Mouse (Mus musculus): ENCODE results near the gene Myo18b. TPM values are rescaled to one million over a fixed set of nuclear protein-coding genes. Genes with fewer than 3 reads are reported as not detected.

Gene Myo18b
- polyA plus RNA-seq (2016; fragmentation: Nextera tagmentation; extraction: Ambion mirVana) = 1.8 and 2.1 TPM in 2 replicates

DNA sequence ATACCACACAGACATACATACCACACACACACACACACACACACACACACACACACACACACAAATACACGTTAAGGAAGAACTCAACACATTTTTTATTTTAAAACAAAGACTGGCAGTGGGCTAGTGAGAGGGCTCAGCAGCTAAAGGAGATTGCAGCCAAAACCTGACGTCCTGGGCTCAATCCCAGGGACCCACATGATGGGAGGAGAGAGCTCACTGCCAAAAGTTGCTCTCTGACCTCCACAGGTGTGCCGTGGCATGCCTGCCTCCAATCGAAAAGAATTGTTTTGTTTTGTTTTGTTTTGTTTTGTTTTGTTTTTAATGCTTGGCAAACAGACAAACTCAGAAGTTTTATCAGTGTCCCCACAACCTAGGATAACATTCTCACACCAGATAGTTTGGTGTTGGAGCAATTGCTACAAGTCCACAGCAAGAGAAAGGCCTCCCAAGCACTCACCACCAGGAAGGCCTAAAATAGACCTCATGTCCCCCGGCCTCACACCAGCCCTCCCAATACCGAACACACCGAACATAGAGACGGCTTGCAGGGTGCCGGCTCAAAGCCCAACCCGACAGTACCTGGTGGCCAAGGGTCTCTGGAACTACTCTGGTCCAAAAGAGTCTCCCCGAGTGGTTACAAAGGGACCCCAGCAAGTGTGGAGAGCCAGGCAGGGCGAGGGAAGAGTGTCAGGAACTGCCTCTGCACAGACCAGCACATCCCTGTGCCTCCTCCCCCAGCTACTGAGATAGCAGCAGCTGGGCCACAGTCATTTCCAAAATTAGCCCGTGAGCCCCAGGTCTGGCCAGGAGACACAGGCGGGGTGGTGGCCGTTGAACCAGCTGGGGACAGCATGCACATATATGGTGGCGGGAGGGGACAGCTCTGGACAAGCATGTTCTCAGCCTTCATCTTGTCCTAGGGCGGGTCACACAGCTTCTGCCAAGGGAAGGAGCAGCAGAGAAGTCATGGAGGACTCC lies at the start of gene Myo18b:
Gene Myo18b, minus strand, starts transcription at position 689 of the 981 bp plus-strand sequence.
- no peak within 1 kb of the TSS for H3K4me3 ChIP-seq
- no peak within 1 kb of the TSS for H3K9ac ChIP-seq (replicated peaks)
- WGBS = 82% methylated on average over 17 of the region's 17 CpGs
- ATAC-seq (ENCODE audit: low FRiP score, low read depth) = no peak
- H3K4me2 ChIP-seq (replicated peaks) = no peak within 1 kb of the TSS
- no peaks in the 10 kb centered on the region for H3K36me3 ChIP-seq
- no peak within 1 kb of the TSS for H3K27ac ChIP-seq (replicated peaks)
- no peaks in the 10 kb centered on the region for H3K27me3 ChIP-seq
- no peaks in the 10 kb centered on the region for H3K4me1 ChIP-seq
- no peaks in the 10 kb centered on the region for H3K9me3 ChIP-seq

GRCm38 (mm10) chr5:112945925-112946324 lies 49.8 kb upstream of the Myo18b start:
- 81% methylated on average over 7 of the region's 7 CpGs for WGBS

DNA sequence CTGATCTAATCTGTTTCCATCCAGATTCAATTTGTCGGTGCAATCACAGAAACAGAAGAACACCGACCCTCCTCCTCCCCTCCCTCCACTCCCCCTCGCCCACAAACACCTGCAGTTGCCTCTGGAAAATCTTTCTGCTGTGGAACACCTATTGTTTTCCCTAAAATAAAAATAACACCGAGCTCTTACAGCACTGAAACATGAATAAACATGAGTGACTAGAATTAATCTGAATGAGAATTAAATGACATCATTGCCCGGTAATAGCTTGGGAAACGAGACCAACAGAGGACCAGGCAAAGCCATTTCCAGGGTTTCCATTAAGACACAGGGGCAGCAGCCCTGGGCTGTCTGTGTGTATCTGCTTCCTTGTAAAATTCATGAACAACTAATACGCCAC lies 46.1 kb upstream of the Myo18b start:
- Histone ChIP-seq H3K4me3 (no peak overlapping the region), H3K27ac (replicated peaks) (no peak overlapping the region), H3K4me2 (replicated peaks) (no peak overlapping the region), H3K27me3 (no peaks in the 10 kb centered on the region), H3K4me1 (peaks cover 9% of the 10 kb centered on the region), H3K36me3 (0 out of 2 replicates have a peak, but pooled peaks cover 4% of the 10 kb centered on the region), H3K9ac (replicated peaks) (no peak overlapping the region), H3K9me3 (no peaks in the 10 kb centered on the region)
- no peak for ATAC-seq (ENCODE audit: low FRiP score, low read depth)
- WGBS = 50% methylated on average over 7 of the region's 7 CpGs

More at GRCm38 (mm10) chr5:112945925-112946324, 49.8 kb upstream of the Myo18b start:
- H3K9ac ChIP-seq (replicated peaks) = no peak overlapping the region
- 0 out of 2 replicates have a peak, but pooled peaks cover 4% of the 10 kb centered on the region for H3K36me3 ChIP-seq
- H3K27me3 ChIP-seq = no peaks in the 10 kb centered on the region
- no peak overlapping the region for H3K4me3 ChIP-seq
- H3K9me3 ChIP-seq = no peaks in the 10 kb centered on the region
- H3K4me2 ChIP-seq (replicated peaks) = no peak overlapping the region
- H3K4me1 ChIP-seq = peaks cover 9% of the 10 kb centered on the region
- H3K27ac ChIP-seq (replicated peaks) = no peak overlapping the region
- no peak for ATAC-seq (ENCODE audit: low FRiP score, low read depth)

- Histone ChIP-seq H3K4me1 (peaks cover 9% of the 10 kb centered on the region), H3K9ac (replicated peaks) (no peak overlapping the region), H3K36me3 (0 out of 2 replicates have a peak, but pooled peaks cover 4% of the 10 kb centered on the region), H3K4me3 (no peak overlapping the region), H3K4me2 (replicated peaks) (no peak overlapping the region), H3K9me3 (no peaks in the 10 kb centered on the region), H3K27ac (replicated peaks) (no peak overlapping the region), H3K27me3 (no peaks in the 10 kb centered on the region)
- no peak for ATAC-seq (ENCODE audit: low FRiP score, low read depth)
- WGBS = 93% methylated on average over 12 of the region's 12 CpGs
These were observed 44.8 kb upstream of the Myo18b start for GRCm38 (mm10) chr5:112941001-112941400.

DNA sequence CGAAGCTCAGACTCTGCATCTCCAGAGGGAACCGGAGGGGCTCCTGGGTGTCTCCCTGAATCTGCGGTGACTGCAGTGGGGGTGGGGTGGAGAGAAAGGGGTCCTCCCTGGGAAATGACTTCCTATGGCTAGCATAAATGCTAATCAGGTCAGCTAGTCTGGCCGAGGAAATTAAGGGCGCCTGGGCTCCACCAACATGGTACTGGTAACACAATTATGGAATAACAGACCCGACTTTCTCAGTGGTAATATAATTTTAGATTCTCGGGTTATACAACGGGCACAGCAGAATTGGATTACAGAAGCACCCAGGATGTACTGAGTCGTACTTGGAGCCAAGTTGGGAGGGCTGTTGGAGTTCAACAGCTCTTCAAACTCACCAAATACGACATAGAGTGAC lies 40.5 kb upstream of the Myo18b start:
- Histone ChIP-seq H3K4me3 (no peak overlapping the region), H3K4me1 (peaks cover under 1% of the 10 kb centered on the region; the same call in 1 of the 2 replicates), H3K9ac (replicated peaks) (no peak overlapping the region), H3K27ac (replicated peaks) (no peak overlapping the region), H3K27me3 (no peaks in the 10 kb centered on the region), H3K36me3 (0 out of 2 replicates have a peak, but pooled peaks cover 6% of the 10 kb centered on the region), H3K4me2 (replicated peaks) (no peak overlapping the region), H3K9me3 (no peaks in the 10 kb centered on the region)
- no peak for ATAC-seq (ENCODE audit: low FRiP score, low read depth)
- 87% methylated on average over 10 of the region's 10 CpGs for WGBS

- WGBS = 89% methylated on average over 8 of the region's 8 CpGs
- no peak overlapping the region for H3K4me2 ChIP-seq (replicated peaks)
- no peak for ATAC-seq (ENCODE audit: low FRiP score, low read depth)
- H3K27me3 ChIP-seq = no peaks in the 10 kb centered on the region
- no peak overlapping the region for H3K9ac ChIP-seq (replicated peaks)
- no peak overlapping the region for H3K27ac ChIP-seq (replicated peaks)
- 0 out of 2 replicates have a peak, but pooled peaks cover 3% of the 10 kb centered on the region for H3K36me3 ChIP-seq
- H3K4me1 ChIP-seq = no peaks in the 10 kb centered on the region
- H3K9me3 ChIP-seq = no peaks in the 10 kb centered on the region
- H3K4me3 ChIP-seq = no peak overlapping the region
These were observed 39.3 kb upstream of the Myo18b start for GRCm38 (mm10) chr5:112935436-112935835.

- WGBS = 89% methylated on average over 11 of the region's 11 CpGs
These were observed 36.9 kb upstream of the Myo18b start for GRCm38 (mm10) chr5:112932878-112933567.

DNA sequence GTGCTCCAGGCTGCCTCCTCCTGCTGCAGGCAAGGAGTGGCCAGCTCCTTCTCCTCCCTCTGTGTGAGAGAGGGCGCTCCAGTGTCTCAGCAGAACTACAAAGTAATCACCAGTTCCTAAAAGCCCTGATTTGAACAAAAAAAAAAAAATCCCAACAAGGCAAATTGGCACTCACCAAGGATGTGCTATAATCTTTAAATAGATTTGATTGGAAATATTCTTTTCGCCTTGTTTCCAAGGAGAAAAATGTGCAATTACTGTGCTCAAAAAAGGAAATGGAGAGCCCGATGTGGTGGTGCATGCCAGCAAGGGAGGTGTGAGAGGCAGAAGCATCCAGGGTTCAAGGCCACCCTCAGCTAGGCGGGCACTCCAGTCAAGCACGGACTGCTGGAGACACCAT lies 35.7 kb upstream of the Myo18b start:
- no peaks in the 10 kb centered on the region for H3K27me3 ChIP-seq
- H3K9me3 ChIP-seq = no peaks in the 10 kb centered on the region
- H3K36me3 ChIP-seq = 0 out of 2 replicates have a peak, but pooled peaks cover 3% of the 10 kb centered on the region
- no peak for ATAC-seq (ENCODE audit: low FRiP score, low read depth)
- 83% methylated on average over 5 of the region's 5 CpGs for WGBS
- H3K9ac ChIP-seq (replicated peaks) = no peak overlapping the region
- peaks cover 4% of the 10 kb centered on the region; the same call in 1 of the 2 replicates for H3K4me1 ChIP-seq
- H3K4me2 ChIP-seq (replicated peaks) = no peak overlapping the region
- H3K27ac ChIP-seq (replicated peaks) = no peak overlapping the region
- H3K4me3 ChIP-seq = no peak overlapping the region

More at GRCm38 (mm10) chr5:112932878-112933567, 36.9 kb upstream of the Myo18b start:
- Histone ChIP-seq H3K27ac (replicated peaks) (no peak overlapping the region), H3K4me3 (no peak overlapping the region), H3K27me3 (no peaks in the 10 kb centered on the region), H3K9ac (replicated peaks) (no peak overlapping the region), H3K4me1 (peaks cover 4% of the 10 kb centered on the region; the same call in 1 of the 2 replicates), H3K4me2 (replicated peaks) (no peak overlapping the region), H3K9me3 (no peaks in the 10 kb centered on the region), H3K36me3 (0 out of 2 replicates have a peak, but pooled peaks cover 3% of the 10 kb centered on the region)
- no peak for ATAC-seq (ENCODE audit: low FRiP score, low read depth)

GRCm38 (mm10) chr5:112928201-112928881 lies 32.2 kb upstream of the Myo18b start:
- Histone ChIP-seq H3K9me3 (no peaks in the 10 kb centered on the region), H3K4me3 (no peak overlapping the region), H3K27me3 (no peaks in the 10 kb centered on the region), H3K36me3 (no peaks in the 10 kb centered on the region), H3K27ac (replicated peaks) (no peak overlapping the region), H3K9ac (replicated peaks) (no peak overlapping the region), H3K4me1 (peaks cover 4% of the 10 kb centered on the region; the same call in 1 of the 2 replicates), H3K4me2 (replicated peaks) (no peak overlapping the region)
- WGBS = 49% methylated on average over 10 of the region's 10 CpGs
- ATAC-seq (ENCODE audit: low FRiP score, low read depth) = no peak

DNA sequence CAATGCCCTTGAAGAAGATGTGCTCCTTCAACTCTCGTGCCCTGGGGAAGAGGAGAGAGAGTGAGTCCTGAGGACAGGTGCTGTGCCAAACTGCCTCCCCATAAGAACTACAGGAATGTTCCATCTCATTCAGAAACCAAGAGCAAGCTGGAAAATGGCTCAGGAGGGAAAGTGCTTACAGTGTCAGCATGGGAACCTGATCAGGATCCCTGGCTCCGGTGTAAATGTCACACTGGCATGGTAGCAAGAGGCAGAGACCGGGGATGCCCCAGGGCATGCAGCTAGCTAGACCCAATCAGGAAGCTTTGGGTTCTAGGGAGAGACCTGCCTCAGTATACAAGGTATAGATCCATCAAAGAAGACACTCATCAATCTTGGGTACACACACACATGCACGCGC lies 29.3 kb upstream of the Myo18b start:
- Histone ChIP-seq H3K4me1 (peaks cover 4% of the 10 kb centered on the region; the same call in 1 of the 2 replicates), H3K4me3 (no peak overlapping the region), H3K36me3 (no peaks in the 10 kb centered on the region), H3K9ac (replicated peaks) (no peak overlapping the region), H3K4me2 (replicated peaks) (no peak overlapping the region), H3K27ac (replicated peaks) (no peak overlapping the region), H3K9me3 (no peaks in the 10 kb centered on the region), H3K27me3 (no peaks in the 10 kb centered on the region)
- no peak for ATAC-seq (ENCODE audit: low FRiP score, low read depth)
- 92% methylated on average over 5 of the region's 5 CpGs for WGBS

- no peak overlapping the region for H3K9ac ChIP-seq (replicated peaks)
- H3K4me2 ChIP-seq (replicated peaks) = no peak overlapping the region
- H3K9me3 ChIP-seq = no peaks in the 10 kb centered on the region
- peaks cover 4% of the 10 kb centered on the region; the same call in 1 of the 2 replicates for H3K4me1 ChIP-seq
- 93% methylated on average over 8 of the region's 8 CpGs for WGBS
- ATAC-seq (ENCODE audit: low FRiP score, low read depth) = no peak
- H3K36me3 ChIP-seq = no peaks in the 10 kb centered on the region
- H3K27me3 ChIP-seq = no peaks in the 10 kb centered on the region
- H3K4me3 ChIP-seq = no peak overlapping the region
- H3K27ac ChIP-seq (replicated peaks) = no peak overlapping the region
These were observed 28.6 kb upstream of the Myo18b start for GRCm38 (mm10) chr5:112924806-112925205.
